11 mouse cellular contexts compared by ENCODE assay signal in genomic region chr12:8818233-8818672, GRCm38 (mm10). TPM values are rescaled to one million over a fixed set of nuclear protein-coding genes. Genes with fewer than 3 reads are reported as not detected.
A peak's percentile ranks its signal among the peaks of the same experiment; 100 is the strongest.
DNase-seq lines count a peak whose midpoint lies in the region; ATAC-seq and TF ChIP-seq lines count a peak whose summit lies in the region.
"Had no signal": no experiment of that assay in that cellular context is flagged by ENCODE, and none has a peak within 500 bp of the region (broad histone marks: within the 10 kb centered on the region; RNA-seq: fewer than 3 reads in every experiment).

No protein-coding gene starts in this region.

- DNase-seq in cerebellum, postnatal 10 days = peak; percentile 63 to 67
- no peak for DNase-seq in cerebellum, adult 11-12 months
- DNase-seq in heart, postnatal 14 days = no peak
- DNase-seq in lung, postnatal 25 days (ENCODE audit: low spot score) = no peak
- no peak for DNase-seq in stomach, postnatal 0 days (ENCODE audit: low spot score)
- no peak for DNase-seq in urinary bladder, adult 18-20 months (ENCODE audit: low spot score in 2 of 2)
- DNase-seq: right cerebral cortex, postnatal 4 days had no signal

- H3K27me3 ChIP-seq in heart, embryonic 14.5 days (ENCODE audit: control insufficient read depth, insufficient read depth, low read length) = no peaks in the 10 kb centered on the region; the same call in 1 of the 2 replicates
- H3K27me3 ChIP-seq in lung, embryonic 15.5 days = no peaks in the 10 kb centered on the region
- H3K27me3 ChIP-seq in stomach, postnatal 0 days (ENCODE audit: control insufficient read depth, insufficient read depth, low read length) = no peaks in the 10 kb centered on the region

- ATAC-seq in heart, embryonic 14.5 days (ENCODE audit: insufficient number of reproducible peaks, insufficient read depth, low FRiP score, low read depth) = no peak
- ATAC-seq in lung, embryonic 15.5 days (ENCODE audit: borderline replicate concordance, extremely low read depth, low FRiP score, low TSS enrichment) = no peak
- no peak for ATAC-seq in stomach, postnatal 0 days (ENCODE audit: low FRiP score, low TSS enrichment)

- H3K36me3 ChIP-seq in heart, embryonic 14.5 days (ENCODE audit: control insufficient read depth, insufficient read depth, low read length) = no peaks in the 10 kb centered on the region
- H3K36me3 ChIP-seq in lung, embryonic 15.5 days = no peaks in the 10 kb centered on the region
- H3K36me3 ChIP-seq in stomach, postnatal 0 days (ENCODE audit: control insufficient read depth, insufficient read depth, low read length) = no peaks in the 10 kb centered on the region

- TF ChIP-seq EP300 in stomach, postnatal 0 days (optimal IDR thresholded peaks at IDR 0.05) = no peak

- H3K9me3 ChIP-seq in heart, embryonic 14.5 days (ENCODE audit: control insufficient read depth, low read length) = no peaks in the 10 kb centered on the region
- H3K9me3 ChIP-seq in lung, embryonic 15.5 days = no peaks in the 10 kb centered on the region
- H3K9me3 ChIP-seq in stomach, postnatal 0 days (ENCODE audit: control insufficient read depth, low read length) = no peaks in the 10 kb centered on the region
- H3K9me3 ChIP-seq: megakaryocyte, embryonic 14.5 days had no signal

- H3K4me1 ChIP-seq in heart, embryonic 14.5 days (ENCODE audit: control insufficient read depth in 2 of 2, insufficient read depth in 2 of 2, low read length in 2 of 2) = peaks cover 0 to 4% of the 10 kb centered on the region in 2 experiments; a peak in 2 of 4 replicates
- H3K4me1 ChIP-seq in lung, embryonic 15.5 days = peaks cover 7% of the 10 kb centered on the region
- H3K4me1 ChIP-seq in stomach, postnatal 0 days (replicated peaks; ENCODE audit: control insufficient read depth, insufficient read depth) = no peaks in the 10 kb centered on the region
- H3K4me1 ChIP-seq: megakaryocyte, embryonic 14.5 days had no signal

- no peak overlapping the region for H3K27ac ChIP-seq in heart, embryonic 14.5 days (replicated peaks in 1 of 2; ENCODE audit: control insufficient read depth in 1 of 2, insufficient read depth in 1 of 2, low read depth in 2 of 2, low read length in 2 of 2)
- H3K27ac ChIP-seq in lung, embryonic 15.5 days = no peak overlapping the region
- no peak overlapping the region for H3K27ac ChIP-seq in stomach, postnatal 0 days (replicated peaks)
- H3K27ac ChIP-seq: liver, embryonic 14.5 days had no signal

- H3K4me3 ChIP-seq in heart, embryonic 14.5 days (ENCODE audit: control insufficient read depth in 1 of 2, insufficient read depth in 1 of 2, low read depth in 1 of 2, low read length in 2 of 2) = no peak overlapping the region
- H3K4me3 ChIP-seq in lung, embryonic 15.5 days = no peak overlapping the region
- no peak overlapping the region for H3K4me3 ChIP-seq in stomach, postnatal 0 days (ENCODE audit: low read depth, low read length)

- peak overlapping the region; percentile 23 for H3K4me2 ChIP-seq in heart, embryonic 14.5 days (ENCODE audit: low read length)
- H3K4me2 ChIP-seq in lung, embryonic 15.5 days = peak overlapping the region; percentile 18; the same call in 1 of the 2 replicates
- 0 out of 2 replicates have a peak overlapping the region, but pooled peaks have one; percentile 32 for H3K4me2 ChIP-seq in stomach, postnatal 0 days (replicated peaks; ENCODE audit: low read depth)

- no peak overlapping the region for H3K9ac ChIP-seq in heart, embryonic 14.5 days (ENCODE audit: low read length)
- no peak overlapping the region for H3K9ac ChIP-seq in lung, embryonic 15.5 days
- H3K9ac ChIP-seq in stomach, postnatal 0 days (ENCODE audit: low read length) = 0 out of 2 replicates have a peak overlapping the region, but pooled peaks have one; percentile 18
- H3K9ac ChIP-seq: liver, embryonic 14.5 days had no signal

- WGBS in heart, embryonic 14.5 days = 37% methylated on average over 3 of the region's 3 CpGs
- 25% methylated on average over 3 of the region's 3 CpGs for WGBS in lung, embryonic 15.5 days
- WGBS in stomach, postnatal 0 days = 24% methylated on average over 3 of the region's 3 CpGs

- no peak for TF ChIP-seq CTCF in stomach, postnatal 0 days (IDR thresholded peaks at IDR 0.05; ENCODE audit: low read depth)

- intact Hi-C loops in heart, postnatal 14 days (cut with DNase I) = no loop called here

RNA-seq across cellular contexts. Expression of gene Sdc1, which starts 47.1 kb away (rescaled TPM):
- 25.8 and 31.4 TPM in 2 replicates for polyA plus RNA-seq in heart, embryonic 14.5 days (2014; fragmentation: Nextera tagmentation; extraction: Ambion mirVana)
- 10 to 100 TPM; 10.9 to 12.2 TPM for total RNA-seq in heart, postnatal 14 days (2021)
- 139 and 142 TPM in 2 replicates for polyA plus RNA-seq in lung, embryonic 15.5 days (2015; fragmentation: Nextera tagmentation; extraction: Ambion mirVana)
- polyA plus RNA-seq in stomach, postnatal 0 days (2015; fragmentation: Nextera tagmentation; extraction: Ambion mirVana) = 175 and 194 TPM in 2 replicates

Comparison
In these comparisons a context has a peak if more than half of its experiments do, and no peak if none do; other contexts are left out.
1. DNase-seq: peak in cerebellum, postnatal 10 days (2 of 2); none in cerebellum, adult 11-12 months (single experiment), heart, postnatal 14 days (0 of 2), lung, postnatal 25 days (single experiment), stomach, postnatal 0 days (single experiment) and urinary bladder, adult 18-20 months (0 of 2).
2. Peak in every context shown above with its lines, with median percentiles within 50 percentile points of each other: H3K4me2 ChIP-seq.